Mouse (Mus musculus) midbrain, embryonic 16.5 days (tissue): ENCODE results near the gene Fgf2. TPM values are rescaled to one million over a fixed set of nuclear protein-coding genes. Genes with fewer than 3 reads are reported as not detected.

Experiments
- ATAC-seq: fragments of 200-750 bp; cut with Nextera tagmentation; 2 replicates; pipeline ENCODE4 v1.8.0; 2017; ENCODE audit warnings: moderate TSS enrichment
- H3K27ac ChIP-seq: fragments of 300-500 bp; sonication (generic); 2 replicates; pipeline ENCODE4 v1.5.1; 2014; ENCODE audit warnings: mild to moderate bottlenecking, low read length, mixed read lengths
- H3K27me3 ChIP-seq: fragments of 300-500 bp; sonication (generic); 2 replicates; pipeline ENCODE4 v1.6.1; 2014; ENCODE audit warnings: low read depth, low read length, mixed read lengths; ENCODE audit not compliant: control insufficient read depth, insufficient read depth
- H3K36me3 ChIP-seq: fragments of 300-500 bp; sonication (generic); 2 replicates; pipeline ENCODE4 v1.6.1; 2014; ENCODE audit warnings: mild to moderate bottlenecking, low read length, moderate library complexity, mixed read lengths; ENCODE audit not compliant: control insufficient read depth, insufficient read depth
- H3K4me1 ChIP-seq: fragments of 300-500 bp; sonication (generic); 2 replicates; pipeline ENCODE4 v1.6.1; 2014; ENCODE audit warnings: mild to moderate bottlenecking, low read length, mixed read lengths; ENCODE audit not compliant: control insufficient read depth, insufficient read depth
- H3K4me2 ChIP-seq: fragments of 300-500 bp; sonication (generic); 2 replicates; pipeline ENCODE4 v1.6.1; 2014; ENCODE audit warnings: mild to moderate bottlenecking, low read length, mixed read lengths
- H3K4me3 ChIP-seq: fragments of 300-500 bp; sonication (generic); 2 replicates; pipeline ENCODE4 v1.5.1; 2014; ENCODE audit warnings: low read depth, mild to moderate bottlenecking, low read length, moderate library complexity, mixed read lengths
- H3K9ac ChIP-seq: fragments of 300-500 bp; sonication (generic); 2 replicates; pipeline ENCODE4 v1.6.1; 2014; ENCODE audit warnings: low read depth, low read length, mixed read lengths
- H3K9me3 ChIP-seq: fragments of 300-500 bp; sonication (generic); replicated peaks from 2 replicates; pipeline ENCODE4 v1.6.1; 2014; ENCODE audit warnings: mild to moderate bottlenecking, low read length, mixed read lengths; ENCODE audit not compliant: control insufficient read depth, poor library complexity, severe bottlenecking
- WGBS: fragments of 180-500 bp; shearing (Covaris S2); extraction: QIAGEN DNeasy Blood & Tissue Kit; methylation state at CpG from one replicate; pipeline ENCODE4 v1.1.7; 2014; 5-methylcytosine and 5-hydroxymethylcytosine counted together
- polyA plus RNA-seq: library from polyadenylated mRNA; unstranded; fragments of >200 nt; fragmentation: Nextera tagmentation; extraction: Ambion mirVana; gene quantifications from 2 replicates; pipeline ENCODE4 v1.2.1, GENCODE M21; 2015

The Fgf2 gene
- polyA plus RNA-seq, 1 experiment from 2014 or later = 0.44 TPM

DNA sequence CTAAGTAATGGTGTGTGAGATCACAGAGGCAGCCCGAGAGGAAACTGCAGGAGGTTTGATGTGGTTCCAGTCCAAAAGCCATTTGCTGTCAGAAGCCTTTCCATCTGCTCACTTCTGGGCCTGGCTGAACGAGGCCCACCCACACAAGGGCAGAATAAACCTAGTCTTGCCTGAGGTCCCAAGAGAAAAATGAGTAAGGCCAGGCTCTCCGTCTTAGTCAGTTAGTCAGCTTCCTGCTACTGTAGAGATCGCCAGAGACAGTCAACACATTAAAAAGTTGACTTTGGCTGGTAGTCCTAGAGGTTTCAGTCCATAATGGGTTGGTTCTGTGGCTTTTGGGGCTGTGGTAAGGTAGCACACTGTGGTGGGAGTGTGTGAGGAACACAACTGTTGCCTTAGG lies 22.3 kb downstream of the Fgf2 start:
- H3K9me3 ChIP-seq = no peaks in the 10 kb centered on the region
- H3K4me2 ChIP-seq = no peak overlapping the region
- no peak overlapping the region for H3K9ac ChIP-seq
- no peak overlapping the region for H3K4me3 ChIP-seq
- H3K27ac ChIP-seq = no peak overlapping the region
- H3K36me3 ChIP-seq = no peaks in the 10 kb centered on the region
- WGBS = 81% methylated on average over 4 of the region's 4 CpGs
- no peaks in the 10 kb centered on the region for H3K27me3 ChIP-seq
- H3K4me1 ChIP-seq = no peaks in the 10 kb centered on the region
- ATAC-seq = no peak

DNA sequence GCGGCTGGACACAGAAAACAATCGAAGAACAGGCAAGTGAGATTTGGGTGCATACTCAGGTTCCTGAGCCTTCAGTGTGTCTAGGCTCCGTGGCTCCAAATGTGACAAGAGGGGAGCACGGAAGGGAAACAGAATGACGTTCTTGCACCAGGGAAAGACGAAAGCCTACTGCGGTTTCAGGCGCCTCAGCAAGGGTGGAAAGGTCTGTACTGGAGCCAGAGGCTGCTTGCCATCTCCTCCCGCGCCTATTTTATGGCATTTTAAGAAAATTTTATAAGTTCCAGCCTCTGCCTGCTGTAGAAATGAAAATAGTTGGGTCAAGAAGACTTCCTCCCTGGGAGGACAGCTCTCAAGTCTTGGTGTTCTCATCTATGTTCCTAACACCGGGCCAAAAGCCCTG lies 25.6 kb downstream of the Fgf2 start:
- no peaks in the 10 kb centered on the region for H3K4me1 ChIP-seq

DNA sequence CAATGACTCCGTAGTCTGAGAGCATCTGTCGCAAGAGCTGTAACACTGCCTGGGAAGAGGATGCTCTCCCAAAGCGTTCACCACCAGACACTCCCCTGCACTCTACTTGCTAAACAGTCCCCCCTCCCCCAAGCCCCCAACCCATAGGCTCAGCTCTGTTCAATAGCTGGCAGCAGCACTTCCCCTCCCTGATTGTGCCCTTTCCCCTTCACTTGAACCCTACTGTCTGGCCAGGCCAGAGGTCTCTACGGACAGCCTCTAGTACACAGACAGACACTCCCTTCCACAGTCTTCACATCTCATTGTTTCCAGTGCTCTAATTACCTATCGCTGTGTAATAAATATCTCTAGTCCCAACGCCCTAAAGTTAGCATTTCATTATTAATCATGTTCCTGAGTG lies 29.8 kb downstream of the Fgf2 start:
- no peak overlapping the region for H3K27ac ChIP-seq
- no peak overlapping the region for H3K9ac ChIP-seq
- H3K4me3 ChIP-seq = no peak overlapping the region
- ATAC-seq = no peak
- H3K4me2 ChIP-seq = no peak overlapping the region
- H3K36me3 ChIP-seq = no peaks in the 10 kb centered on the region
- no peaks in the 10 kb centered on the region for H3K9me3 ChIP-seq
- 77% methylated on average over 6 of the region's 6 CpGs for WGBS
- H3K27me3 ChIP-seq = no peaks in the 10 kb centered on the region
- H3K4me1 ChIP-seq = no peaks in the 10 kb centered on the region

More for the DNA sequence above, 25.6 kb downstream of the Fgf2 start:
- Histone ChIP-seq H3K27ac (no peak overlapping the region), H3K9ac (no peak overlapping the region), H3K9me3 (no peaks in the 10 kb centered on the region), H3K27me3 (no peaks in the 10 kb centered on the region), H3K4me2 (no peak overlapping the region), H3K4me3 (no peak overlapping the region), H3K36me3 (no peaks in the 10 kb centered on the region)
- ATAC-seq = no peak
- 93% methylated on average over 11 of the region's 11 CpGs for WGBS

DNA sequence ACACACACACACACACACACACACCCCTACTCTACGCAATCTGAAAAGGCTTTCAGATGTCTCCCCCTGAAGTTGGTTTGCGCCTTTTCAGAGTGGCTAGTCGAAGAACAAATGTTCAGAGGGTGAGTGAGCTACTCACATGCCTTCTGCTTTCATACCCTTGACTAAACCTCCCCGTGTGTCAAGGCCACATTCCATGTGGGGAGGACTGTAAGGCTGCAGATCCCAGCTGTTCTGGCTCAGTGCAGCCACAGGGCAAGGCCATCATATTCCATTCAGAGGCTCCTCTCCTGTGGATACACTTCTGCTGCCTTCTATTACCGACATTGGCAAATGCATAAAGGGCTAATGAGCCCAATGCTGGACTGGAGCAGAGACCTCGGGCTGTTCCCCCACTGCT lies 30.3 kb downstream of the Fgf2 start:
- Histone ChIP-seq H3K27me3 (no peaks in the 10 kb centered on the region), H3K4me1 (no peaks in the 10 kb centered on the region)
- WGBS = 67% methylated on average over 6 of the region's 6 CpGs

DNA sequence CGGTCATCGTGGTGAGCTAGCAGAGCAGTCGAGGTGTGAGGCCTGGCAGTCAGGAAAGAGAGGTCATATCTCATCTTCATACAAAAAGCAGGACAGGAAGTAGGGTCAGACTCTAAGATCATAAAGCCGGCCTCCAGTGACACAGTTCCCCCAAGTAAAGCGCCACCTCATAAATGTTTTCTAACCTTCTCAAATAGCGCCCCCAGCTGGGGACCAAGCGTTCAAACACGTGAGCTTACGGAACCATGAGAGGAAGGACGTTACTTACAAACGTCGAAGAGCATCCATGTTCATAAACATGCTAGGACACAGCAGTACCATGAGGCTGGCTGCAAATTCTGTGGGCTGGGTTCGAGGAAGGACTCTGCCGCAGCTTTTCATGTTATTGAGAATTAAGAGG lies 31.1 kb downstream of the Fgf2 start:
- Histone ChIP-seq H3K4me1 (no peaks in the 10 kb centered on the region), H3K27ac (no peak overlapping the region), H3K4me3 (no peak overlapping the region), H3K9me3 (no peaks in the 10 kb centered on the region), H3K4me2 (no peak overlapping the region), H3K9ac (no peak overlapping the region), H3K36me3 (no peaks in the 10 kb centered on the region), H3K27me3 (no peaks in the 10 kb centered on the region)
- ATAC-seq = no peak
- 82% methylated on average over 14 of the region's 14 CpGs for WGBS

More for the DNA sequence above, 30.3 kb downstream of the Fgf2 start:
- ATAC-seq = no peak
- no peak overlapping the region for H3K4me3 ChIP-seq
- no peak overlapping the region for H3K9ac ChIP-seq
- H3K27ac ChIP-seq = no peak overlapping the region
- no peaks in the 10 kb centered on the region for H3K9me3 ChIP-seq
- no peaks in the 10 kb centered on the region for H3K36me3 ChIP-seq
- no peak overlapping the region for H3K4me2 ChIP-seq

DNA sequence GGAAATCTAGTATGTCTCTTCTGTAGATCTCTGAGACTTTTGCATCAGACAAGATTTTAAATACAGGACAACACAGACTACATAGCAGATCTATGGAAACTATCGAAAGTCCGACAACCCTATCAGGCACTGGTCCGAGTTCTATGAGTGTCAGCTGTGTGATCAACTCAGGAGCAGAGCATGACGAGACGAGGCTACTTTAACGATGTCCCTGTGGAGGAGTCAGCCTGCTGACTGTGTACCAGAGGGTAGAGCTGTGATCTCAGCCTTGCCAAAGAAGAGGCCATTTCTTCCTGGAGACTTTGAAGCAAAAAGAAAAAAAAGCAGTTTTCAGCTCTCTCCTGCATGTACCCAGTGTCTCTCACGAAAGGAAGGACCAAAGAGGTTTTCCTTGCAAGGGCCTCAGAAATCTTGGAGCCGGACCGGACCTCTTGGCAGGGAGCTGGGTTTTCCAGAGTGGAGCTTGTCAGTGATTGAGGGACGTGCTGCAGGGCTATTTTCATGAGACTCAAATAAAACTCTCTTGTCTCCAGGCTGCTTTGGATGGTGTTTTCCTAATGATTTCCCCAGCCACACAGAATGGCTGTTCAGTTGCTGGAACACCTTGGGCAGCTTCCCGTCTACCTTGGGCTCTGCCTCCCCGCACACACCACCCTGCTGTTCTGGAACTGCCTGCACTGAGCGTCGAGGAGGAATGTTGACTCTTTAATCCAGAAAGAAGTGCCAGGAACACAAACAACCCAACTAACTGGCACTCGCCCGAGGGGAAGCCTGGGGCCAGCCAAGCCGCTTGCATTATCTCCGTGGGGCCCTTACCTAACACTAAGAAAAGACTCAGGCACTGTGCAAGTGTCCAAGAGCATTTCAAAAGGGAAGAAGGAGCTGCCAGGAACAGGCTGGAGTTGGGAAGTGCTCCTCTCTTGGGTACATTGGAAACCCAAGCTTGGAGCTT lies 32.1 kb downstream of the Fgf2 start:
- Histone ChIP-seq H3K9me3 (no peaks in the 10 kb centered on the region), H3K4me2 (no peak overlapping the region), H3K4me3 (no peak overlapping the region), H3K36me3 (no peaks in the 10 kb centered on the region), H3K27ac (no peak overlapping the region), H3K4me1 (no peaks in the 10 kb centered on the region), H3K9ac (no peak overlapping the region), H3K27me3 (no peaks in the 10 kb centered on the region)
- ATAC-seq = peak; percentile 53
- WGBS = 58% methylated on average over 18 of the region's 18 CpGs

DNA sequence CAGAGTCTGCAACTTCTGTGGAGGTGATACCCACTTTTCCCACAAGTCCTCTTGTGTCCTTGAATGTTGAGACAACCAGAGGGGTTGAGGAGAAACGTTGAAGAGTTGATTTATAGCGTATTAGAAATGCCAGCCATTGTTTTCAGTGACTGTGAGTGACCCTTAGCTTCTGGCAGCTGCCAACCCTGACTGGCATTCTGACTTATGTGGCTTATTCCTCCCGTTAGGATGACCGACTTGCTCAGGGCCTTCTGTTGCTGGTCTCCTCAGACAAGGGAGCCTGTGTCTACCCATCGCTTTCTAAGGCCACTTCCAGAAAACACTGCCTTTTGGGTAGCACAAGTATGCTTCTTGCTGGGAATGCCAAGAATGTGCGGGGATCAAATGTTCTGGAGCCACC lies 33.3 kb downstream of the Fgf2 start:
- no peaks in the 10 kb centered on the region for H3K27me3 ChIP-seq
- H3K4me3 ChIP-seq = no peak overlapping the region
- H3K9ac ChIP-seq = no peak overlapping the region
- 77% methylated on average over 6 of the region's 6 CpGs for WGBS
- ATAC-seq = no peak
- H3K4me1 ChIP-seq = no peaks in the 10 kb centered on the region
- no peaks in the 10 kb centered on the region for H3K9me3 ChIP-seq
- H3K4me2 ChIP-seq = no peak overlapping the region
- H3K36me3 ChIP-seq = no peaks in the 10 kb centered on the region
- H3K27ac ChIP-seq = no peak overlapping the region

DNA sequence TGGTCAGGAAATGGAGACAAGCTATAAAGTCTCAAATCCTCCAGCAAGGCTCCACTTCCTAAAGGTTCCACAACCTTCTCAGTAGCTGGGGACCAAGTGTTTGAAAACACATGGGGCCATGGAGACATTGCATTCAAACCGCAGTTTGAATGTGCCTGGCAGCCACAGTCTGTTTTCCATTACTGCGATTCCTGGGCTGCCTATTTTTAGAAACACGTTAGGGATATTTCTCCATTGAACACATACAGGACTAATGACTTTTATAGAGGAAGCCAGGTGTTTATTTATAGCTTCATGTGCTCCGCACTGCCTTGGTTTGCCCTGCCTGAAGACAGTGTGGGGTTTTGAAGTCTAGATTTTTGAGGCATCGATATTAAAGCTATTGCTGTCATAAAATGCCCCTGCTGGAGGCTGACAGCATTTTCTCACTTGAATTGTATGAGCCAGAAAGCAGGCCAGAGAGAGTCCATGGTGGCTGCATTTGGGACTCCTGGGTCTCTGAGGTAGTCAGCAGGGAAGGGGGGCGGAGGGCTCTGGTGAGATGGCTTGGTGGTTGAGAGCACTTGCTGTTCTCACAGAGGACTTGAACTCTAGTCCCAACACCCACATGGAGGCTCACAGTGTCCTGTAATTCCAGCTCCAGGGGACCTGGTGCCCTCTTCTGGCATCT lies 35.1 kb downstream of the Fgf2 start:
- Histone ChIP-seq H3K9me3 (no peaks in the 10 kb centered on the region), H3K27ac (no peak overlapping the region), H3K9ac (no peak overlapping the region), H3K4me2 (no peak overlapping the region), H3K4me1 (no peaks in the 10 kb centered on the region), H3K4me3 (no peak overlapping the region), H3K36me3 (no peaks in the 10 kb centered on the region), H3K27me3 (no peaks in the 10 kb centered on the region)
- no peak for ATAC-seq
- WGBS = 90% methylated on average over 6 of the region's 6 CpGs

DNA sequence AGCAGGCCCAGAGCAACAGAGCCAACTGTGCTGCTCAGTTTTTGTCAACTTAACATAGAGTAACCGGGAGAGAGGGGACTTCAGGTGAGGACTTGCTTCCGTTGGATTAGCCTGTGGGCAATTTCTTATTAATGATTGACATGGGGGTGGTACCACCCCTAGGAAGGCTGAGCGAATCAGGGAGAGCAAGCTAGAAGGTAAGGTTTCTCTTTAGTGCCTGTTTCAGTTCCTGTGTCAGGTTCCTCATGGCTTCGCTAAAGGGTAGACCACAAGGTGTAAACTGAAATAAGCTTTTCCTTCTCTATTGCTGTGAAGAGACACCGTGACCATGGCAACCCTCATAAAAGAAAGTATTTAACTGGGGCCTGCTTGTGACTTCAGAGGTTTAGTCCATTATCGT lies 39.2 kb downstream of the Fgf2 start:
- Histone ChIP-seq H3K9me3 (no peaks in the 10 kb centered on the region), H3K9ac (no peak overlapping the region), H3K4me2 (no peak overlapping the region), H3K4me3 (no peak overlapping the region), H3K27me3 (no peaks in the 10 kb centered on the region), H3K36me3 (no peaks in the 10 kb centered on the region), H3K27ac (no peak overlapping the region), H3K4me1 (no peaks in the 10 kb centered on the region)
- WGBS = 87% methylated on average over 6 of the region's 6 CpGs
- ATAC-seq = no peak
